Mouse (Mus musculus): Measurements from ENCODE around the gene Jag2. TPM values are rescaled to one million over a fixed set of nuclear protein-coding genes. Genes with fewer than 3 reads are reported as not detected.

Jag2 gene
- polyA plus RNA-seq, 1 experiment from 2014 or later, result 5.3 TPM

GRCm38 (mm10) chr12:112900641-112901040, 28.9 kb downstream of the Jag2 start:
- Histone ChIP-seq H3K9me3 (replicated peaks; ENCODE audit: control insufficient read depth, low read length) (no peaks in the 10 kb centered on the region), H3K36me3 (ENCODE audit: control insufficient read depth, insufficient read depth, low read length) (no peaks in the 10 kb centered on the region), H3K27ac (ENCODE audit: low read depth, low read length) (no peak overlapping the region), H3K27me3 (replicated peaks; ENCODE audit: control insufficient read depth, insufficient read depth, low read length) (no peaks in the 10 kb centered on the region), H3K4me1 (ENCODE audit: control insufficient read depth, insufficient read depth, low read length) (0 out of 2 replicates have a peak, but pooled peaks cover 6% of the 10 kb centered on the region), H3K4me3 (ENCODE audit: low read depth, low read length) (no peak overlapping the region), H3K4me2 (ENCODE audit: low read length) (no peak overlapping the region), H3K9ac (ENCODE audit: low read length) (no peak overlapping the region)
- no peak for ATAC-seq
- WGBS, result 88% methylated on average over 9 of the region's 9 CpGs
- no peak for DNase-seq (ENCODE audit: low spot score)

- no peaks in the 10 kb centered on the region for H3K9me3 ChIP-seq (replicated peaks; ENCODE audit: control insufficient read depth, low read length)
- no peak for ATAC-seq
- no peak overlapping the region for H3K4me2 ChIP-seq (ENCODE audit: low read length)
- H3K36me3 ChIP-seq (ENCODE audit: control insufficient read depth, insufficient read depth, low read length), result no peaks in the 10 kb centered on the region
- H3K27me3 ChIP-seq (replicated peaks; ENCODE audit: control insufficient read depth, insufficient read depth, low read length), result no peaks in the 10 kb centered on the region
- H3K27ac ChIP-seq (ENCODE audit: low read depth, low read length), result no peak overlapping the region
- H3K9ac ChIP-seq (ENCODE audit: low read length), result no peak overlapping the region; the same call in 1 of the 2 replicates
- no peak for DNase-seq (ENCODE audit: low spot score)
- WGBS, result 49% methylated on average over 4 of the region's 4 CpGs
- 0 out of 2 replicates have a peak, but pooled peaks cover 6% of the 10 kb centered on the region for H3K4me1 ChIP-seq (ENCODE audit: control insufficient read depth, insufficient read depth, low read length)
- no peak overlapping the region for H3K4me3 ChIP-seq (ENCODE audit: low read depth, low read length)
Observed at GRCm38 (mm10) chr12:112898960-112899359, 30.6 kb downstream of the Jag2 start.

GRCm38 (mm10) chr12:112898351-112898750, 31.2 kb downstream of the Jag2 start:
- ATAC-seq, result no peak
- H3K27me3 ChIP-seq (replicated peaks; ENCODE audit: control insufficient read depth, insufficient read depth, low read length), result no peaks in the 10 kb centered on the region

GRCm38 (mm10) chr12:112897522-112898212, 31.9 kb downstream of the Jag2 start:
- Histone ChIP-seq H3K9me3 (replicated peaks; ENCODE audit: control insufficient read depth, low read length) (no peaks in the 10 kb centered on the region), H3K4me1 (ENCODE audit: control insufficient read depth, insufficient read depth, low read length) (0 out of 2 replicates have a peak, but pooled peaks cover 6% of the 10 kb centered on the region), H3K27ac (ENCODE audit: low read depth, low read length) (no peak overlapping the region), H3K4me2 (ENCODE audit: low read length) (0 out of 2 replicates have a peak overlapping the region, but pooled peaks have one; percentile 2), H3K27me3 (replicated peaks; ENCODE audit: control insufficient read depth, insufficient read depth, low read length) (no peaks in the 10 kb centered on the region), H3K9ac (ENCODE audit: low read length) (no peak overlapping the region), H3K4me3 (ENCODE audit: low read depth, low read length) (no peak overlapping the region), H3K36me3 (ENCODE audit: control insufficient read depth, insufficient read depth, low read length) (no peaks in the 10 kb centered on the region)
- ATAC-seq, result peak; percentile 46; the same call in 1 of the 2 replicates
- peak; percentile 30 for DNase-seq (ENCODE audit: low spot score)
- WGBS, result 42% methylated on average over 16 of the region's 16 CpGs

More at GRCm38 (mm10) chr12:112898351-112898750, 31.2 kb downstream of the Jag2 start:
- Histone ChIP-seq H3K4me3 (ENCODE audit: low read depth, low read length) (no peak overlapping the region), H3K36me3 (ENCODE audit: control insufficient read depth, insufficient read depth, low read length) (no peaks in the 10 kb centered on the region), H3K9me3 (replicated peaks; ENCODE audit: control insufficient read depth, low read length) (no peaks in the 10 kb centered on the region), H3K9ac (ENCODE audit: low read length) (no peak overlapping the region), H3K27ac (ENCODE audit: low read depth, low read length) (no peak overlapping the region), H3K4me2 (ENCODE audit: low read length) (no peak overlapping the region), H3K4me1 (ENCODE audit: control insufficient read depth, insufficient read depth, low read length) (0 out of 2 replicates have a peak, but pooled peaks cover 6% of the 10 kb centered on the region)
- 74% methylated on average over 12 of the region's 12 CpGs for WGBS
- no peak for DNase-seq (ENCODE audit: low spot score)

GRCm38 (mm10) chr12:112894969-112895368, 34.6 kb downstream of the Jag2 start:
- no peak overlapping the region for H3K27ac ChIP-seq (ENCODE audit: low read depth, low read length)
- H3K27me3 ChIP-seq (replicated peaks; ENCODE audit: control insufficient read depth, insufficient read depth, low read length), result no peaks in the 10 kb centered on the region
- no peaks in the 10 kb centered on the region for H3K9me3 ChIP-seq (replicated peaks; ENCODE audit: control insufficient read depth, low read length)
- H3K4me2 ChIP-seq (ENCODE audit: low read length), result no peak overlapping the region
- H3K36me3 ChIP-seq (ENCODE audit: control insufficient read depth, insufficient read depth, low read length), result no peaks in the 10 kb centered on the region
- no peak for DNase-seq (ENCODE audit: low spot score)
- WGBS, result 81% methylated on average over 4 of the region's 4 CpGs
- 0 out of 2 replicates have a peak, but pooled peaks cover 6% of the 10 kb centered on the region for H3K4me1 ChIP-seq (ENCODE audit: control insufficient read depth, insufficient read depth, low read length)
- no peak for ATAC-seq
- no peak overlapping the region for H3K4me3 ChIP-seq (ENCODE audit: low read depth, low read length)
- H3K9ac ChIP-seq (ENCODE audit: low read length), result no peak overlapping the region

GRCm38 (mm10) chr12:112894303-112894884, 35.2 kb downstream of the Jag2 start:
- Histone ChIP-seq H3K4me3 (ENCODE audit: low read depth, low read length) (no peak overlapping the region), H3K27me3 (replicated peaks; ENCODE audit: control insufficient read depth, insufficient read depth, low read length) (no peaks in the 10 kb centered on the region), H3K36me3 (ENCODE audit: control insufficient read depth, insufficient read depth, low read length) (no peaks in the 10 kb centered on the region), H3K27ac (ENCODE audit: low read depth, low read length) (no peak overlapping the region), H3K4me2 (ENCODE audit: low read length) (no peak overlapping the region), H3K9ac (ENCODE audit: low read length) (no peak overlapping the region; the same call in 1 of the 2 replicates), H3K4me1 (ENCODE audit: control insufficient read depth, insufficient read depth, low read length) (0 out of 2 replicates have a peak, but pooled peaks cover 6% of the 10 kb centered on the region), H3K9me3 (replicated peaks; ENCODE audit: control insufficient read depth, low read length) (no peaks in the 10 kb centered on the region)
- no peak for DNase-seq (ENCODE audit: low spot score)
- 76% methylated on average over 11 of the region's 11 CpGs for WGBS
- no peak for ATAC-seq

GRCm38 (mm10) chr12:112885465-112885864, 44.1 kb downstream of the Jag2 start:
- no peaks in the 10 kb centered on the region for H3K36me3 ChIP-seq (ENCODE audit: control insufficient read depth, insufficient read depth, low read length)
- no peak overlapping the region for H3K4me2 ChIP-seq (ENCODE audit: low read length)
- ATAC-seq (no peak), DNase-seq (ENCODE audit: low spot score) (no peak)
- H3K27ac ChIP-seq (ENCODE audit: low read depth, low read length), result no peak overlapping the region
- 62% methylated on average over 7 of the region's 7 CpGs for WGBS
- no peak overlapping the region for H3K9ac ChIP-seq (ENCODE audit: low read length)
- no peaks in the 10 kb centered on the region for H3K4me1 ChIP-seq (ENCODE audit: control insufficient read depth, insufficient read depth, low read length)
- no peak overlapping the region for H3K4me3 ChIP-seq (ENCODE audit: low read depth, low read length)
- H3K9me3 ChIP-seq (replicated peaks; ENCODE audit: control insufficient read depth, low read length), result no peaks in the 10 kb centered on the region
- H3K27me3 ChIP-seq (replicated peaks; ENCODE audit: control insufficient read depth, insufficient read depth, low read length), result no peaks in the 10 kb centered on the region

GRCm38 (mm10) chr12:112881301-112881815, 48.2 kb downstream of the Jag2 start:
- no peak for ATAC-seq
- no peak for DNase-seq (ENCODE audit: low spot score)
- 70% methylated on average over 6 of the region's 6 CpGs for WGBS
- H3K27ac ChIP-seq (ENCODE audit: low read depth, low read length), result no peak overlapping the region
- no peak overlapping the region for H3K4me2 ChIP-seq (ENCODE audit: low read length)
- no peak overlapping the region for H3K9ac ChIP-seq (ENCODE audit: low read length)
- H3K36me3 ChIP-seq (ENCODE audit: control insufficient read depth, insufficient read depth, low read length), result no peaks in the 10 kb centered on the region
- no peaks in the 10 kb centered on the region for H3K4me1 ChIP-seq (ENCODE audit: control insufficient read depth, insufficient read depth, low read length)
- H3K27me3 ChIP-seq (replicated peaks; ENCODE audit: control insufficient read depth, insufficient read depth, low read length), result peaks cover 27% of the 10 kb centered on the region
- no peak overlapping the region for H3K4me3 ChIP-seq (ENCODE audit: low read depth, low read length)
- no peaks in the 10 kb centered on the region for H3K9me3 ChIP-seq (replicated peaks; ENCODE audit: control insufficient read depth, low read length)

- H3K27me3 ChIP-seq (replicated peaks; ENCODE audit: control insufficient read depth, insufficient read depth, low read length), result peaks cover 34% of the 10 kb centered on the region
- no peaks in the 10 kb centered on the region for H3K4me1 ChIP-seq (ENCODE audit: control insufficient read depth, insufficient read depth, low read length)
- no peak overlapping the region for H3K4me2 ChIP-seq (ENCODE audit: low read length)
- no peaks in the 10 kb centered on the region for H3K9me3 ChIP-seq (replicated peaks; ENCODE audit: control insufficient read depth, low read length)
- H3K9ac ChIP-seq (ENCODE audit: low read length), result no peak overlapping the region
- H3K27ac ChIP-seq (ENCODE audit: low read depth, low read length), result no peak overlapping the region
- no peak overlapping the region for H3K4me3 ChIP-seq (ENCODE audit: low read depth, low read length)
- ATAC-seq, result no peak
- DNase-seq (ENCODE audit: low spot score), result no peak
- no peaks in the 10 kb centered on the region for H3K36me3 ChIP-seq (ENCODE audit: control insufficient read depth, insufficient read depth, low read length)
- 84% methylated on average over 4 of the region's 4 CpGs for WGBS
Observed at GRCm38 (mm10) chr12:112880661-112881060, 48.9 kb downstream of the Jag2 start.
